Comparison of ENCODE assay signal across 41 mouse cellular contexts in genomic region chr14:48660593-48660992, GRCm38 (mm10). TPM values are rescaled to one million over a fixed set of nuclear protein-coding genes. Genes with fewer than 3 reads are reported as not detected.
DNase-seq lines count a peak whose midpoint lies in the region; ATAC-seq and TF ChIP-seq lines count a peak whose summit lies in the region.
"Had no signal": no experiment of that assay in that cellular context is flagged by ENCODE, and none has a peak within 500 bp of the region (broad histone marks: within the 10 kb centered on the region; RNA-seq: fewer than 3 reads in every experiment).

No protein-coding gene starts in this region.

- 61% methylated on average over 4 of the region's 4 CpGs for whole genome bisulfite sequencing in forebrain, embryonic 10.5 days
- WGBS in forebrain, postnatal 0 days, result 72% methylated on average over 4 of the region's 4 CpGs
- 66% methylated on average over 4 of the region's 4 CpGs for WGBS in hindbrain, postnatal 0 days
- WGBS in hindbrain, embryonic 10.5 days, result 70% methylated on average over 4 of the region's 4 CpGs
- WGBS in midbrain, embryonic 13.5 days, result 28% methylated on average over 4 of the region's 4 CpGs

- H3K27me3 ChIP-seq in forebrain, embryonic 10.5 days (ENCODE audit: poor library complexity, severe bottlenecking), result peaks cover 94% of the 10 kb centered on the region
- peaks cover 75% of the 10 kb centered on the region for H3K27me3 ChIP-seq in forebrain, postnatal 0 days (ENCODE audit: insufficient read depth, low read length)
- peaks cover 76% of the 10 kb centered on the region for H3K27me3 ChIP-seq in hindbrain, postnatal 0 days (ENCODE audit: insufficient read depth, low read length)
- H3K27me3 ChIP-seq in hindbrain, embryonic 10.5 days (ENCODE audit: insufficient read depth, poor library complexity, severe bottlenecking), result peaks cover 100% of the 10 kb centered on the region
- peaks cover 45% of the 10 kb centered on the region for H3K27me3 ChIP-seq in midbrain, embryonic 13.5 days
- H3K27me3 ChIP-seq: CH12.LX had no signal

- H3K27ac ChIP-seq in forebrain, embryonic 10.5 days, result peak overlapping the region; percentile 95
- H3K27ac ChIP-seq in forebrain, postnatal 0 days (ENCODE audit: low read depth, low read length), result no peak overlapping the region
- H3K27ac ChIP-seq in hindbrain, postnatal 0 days, result no peak overlapping the region
- H3K27ac ChIP-seq in hindbrain, embryonic 10.5 days, result no peak overlapping the region
- H3K27ac ChIP-seq in midbrain, embryonic 13.5 days, result peak overlapping the region; percentile 49; the same call in 1 of the 2 replicates
- H3K27ac ChIP-seq: embryonic facial prominence, embryonic 15.5 days; hindbrain, embryonic 15.5 days; layer of hippocampus, adult 2 months; liver, embryonic 14.5 days; neural tube, embryonic 12.5 days; stomach, postnatal 0 days had no signal

- peaks cover 53% of the 10 kb centered on the region for H3K36me3 ChIP-seq in forebrain, embryonic 10.5 days (replicated peaks)
- no peaks in the 10 kb centered on the region for H3K36me3 ChIP-seq in forebrain, postnatal 0 days (ENCODE audit: insufficient read depth)
- H3K36me3 ChIP-seq in hindbrain, postnatal 0 days (ENCODE audit: insufficient read depth, low read length), result no peaks in the 10 kb centered on the region
- no peaks in the 10 kb centered on the region for H3K36me3 ChIP-seq in hindbrain, embryonic 10.5 days
- peaks cover 6% of the 10 kb centered on the region; the same call in 1 of the 2 replicates for H3K36me3 ChIP-seq in midbrain, embryonic 13.5 days
- H3K36me3 ChIP-seq: embryonic facial prominence, embryonic 15.5 days; hindbrain, embryonic 15.5 days; neural tube, embryonic 12.5 days had no signal

- H3K9ac ChIP-seq in forebrain, postnatal 0 days, result no peak overlapping the region
- H3K9ac ChIP-seq in hindbrain, postnatal 0 days (replicated peaks; ENCODE audit: low read length), result no peak overlapping the region
- peak overlapping the region; percentile 97 for H3K9ac ChIP-seq in midbrain, embryonic 13.5 days (replicated peaks)
- H3K9ac ChIP-seq: embryonic facial prominence, embryonic 15.5 days; hindbrain, embryonic 15.5 days; liver, embryonic 14.5 days; neural tube, embryonic 12.5 days had no signal

- intact Hi-C loops in left cerebral cortex, postnatal 14 days (cut with DNase I), result loop anchor here (10.0 kb wide), 1 partner anchor 324 kb away; no protein-coding TSS in a partner anchor

- H3K9me3 ChIP-seq in forebrain, embryonic 10.5 days, result no peaks in the 10 kb centered on the region
- no peaks in the 10 kb centered on the region for H3K9me3 ChIP-seq in forebrain, postnatal 0 days (ENCODE audit: low read length)
- H3K9me3 ChIP-seq in hindbrain, postnatal 0 days (ENCODE audit: low read length), result no peaks in the 10 kb centered on the region
- H3K9me3 ChIP-seq in hindbrain, embryonic 10.5 days, result no peaks in the 10 kb centered on the region
- no peaks in the 10 kb centered on the region for H3K9me3 ChIP-seq in midbrain, embryonic 13.5 days
- H3K9me3 ChIP-seq: embryonic facial prominence, embryonic 15.5 days; hindbrain, embryonic 15.5 days; neural tube, embryonic 12.5 days had no signal

- H3K4me2 ChIP-seq in forebrain, postnatal 0 days (ENCODE audit: low read depth), result no peak overlapping the region
- 0 out of 2 replicates have a peak overlapping the region, but pooled peaks have one; percentile 40 for H3K4me2 ChIP-seq in hindbrain, postnatal 0 days (ENCODE audit: low read depth, low read length)
- peak overlapping the region; percentile 74 for H3K4me2 ChIP-seq in midbrain, embryonic 13.5 days (replicated peaks)
- H3K4me2 ChIP-seq: embryonic facial prominence, embryonic 15.5 days; heart, embryonic 11.5 days; hindbrain, embryonic 15.5 days; neural tube, embryonic 12.5 days had no signal

- ATAC-seq in forebrain, postnatal 0 days, result no peak
- no peak for ATAC-seq in hindbrain, postnatal 0 days
- ATAC-seq in midbrain, embryonic 13.5 days, result no peak
- ATAC-seq: Patski had no signal

- TF ChIP-seq CTCF in forebrain, postnatal 0 days (IDR thresholded peaks at IDR 0.05; ENCODE audit: low read depth), result no peak
- TF ChIP-seq CTCF in hindbrain, postnatal 0 days (IDR thresholded peaks at IDR 0.05; ENCODE audit: low read depth), result no peak

- H3K4me3 ChIP-seq in forebrain, embryonic 10.5 days, result peak overlapping the region; percentile 69
- H3K4me3 ChIP-seq in forebrain, postnatal 0 days (ENCODE audit: low read depth, low read length), result no peak overlapping the region
- no peak overlapping the region for H3K4me3 ChIP-seq in hindbrain, postnatal 0 days (ENCODE audit: low read length)
- H3K4me3 ChIP-seq in hindbrain, embryonic 10.5 days, result no peak overlapping the region
- H3K4me3 ChIP-seq in midbrain, embryonic 13.5 days (replicated peaks), result peak overlapping the region; percentile 69
- H3K4me3 ChIP-seq: embryonic facial prominence, embryonic 15.5 days; hindbrain, embryonic 15.5 days; layer of hippocampus, adult 2 months; myocyte; neural tube, embryonic 12.5 days had no signal

- DNase-seq in forebrain, embryonic 10.5 days (ENCODE audit: extremely low spot score, low spot score), result no peak
- DNase-seq in forebrain, postnatal 0 days, result no peak
- DNase-seq in hindbrain, postnatal 0 days (ENCODE audit: low spot score), result no peak
- DNase-seq in hindbrain, embryonic 10.5 days (ENCODE audit: low spot score), result no peak
- DNase-seq in testis, postnatal 14 days (ENCODE audit: low spot score), result no peak
- no peak for DNase-seq in left cerebral cortex, postnatal 14 days (ENCODE audit: low spot score in 2 of 2)
- no peak for DNase-seq in cerebellum, adult 11-12 months
- DNase-seq: adrenal gland, postnatal 10 days; cerebellum, adult 18-20 months; gastrocnemius, postnatal 25 days; heart, adult 11 months; heart, postnatal 36 days; kidney, adult 18-20 months; kidney, postnatal 36 days; liver; lung, adult 2 months; lung, postnatal 14 days; right cerebral cortex, adult 18-20 months; right cerebral cortex, postnatal 4 days; thymus, adult 2 months; thymus, postnatal 36 days had no signal

- peaks cover 93% of the 10 kb centered on the region for H3K4me1 ChIP-seq in forebrain, embryonic 10.5 days
- H3K4me1 ChIP-seq in forebrain, postnatal 0 days (ENCODE audit: insufficient read depth), result no peaks in the 10 kb centered on the region
- H3K4me1 ChIP-seq in hindbrain, postnatal 0 days (ENCODE audit: insufficient read depth, low read length), result no peaks in the 10 kb centered on the region
- peaks cover 18% of the 10 kb centered on the region for H3K4me1 ChIP-seq in hindbrain, embryonic 10.5 days (replicated peaks)
- peaks cover 66% of the 10 kb centered on the region for H3K4me1 ChIP-seq in midbrain, embryonic 13.5 days (replicated peaks)
- H3K4me1 ChIP-seq: neural tube, embryonic 12.5 days had no signal

RNA-seq across cellular contexts. Expression of gene Otx2, which starts 13.0 kb away (rescaled TPM):
- polyA plus RNA-seq in forebrain, embryonic 10.5 days (2016; fragmentation: Nextera tagmentation; extraction: Ambion mirVana), result 59.1 and 68.9 TPM in 2 replicates
- total RNA-seq in forebrain, postnatal 0 days (2014; rRNA removed), result 11.6 and 15.0 TPM in 2 replicates
- polyA plus RNA-seq in forebrain, postnatal 0 days (2015; fragmentation: Nextera tagmentation; extraction: Ambion mirVana), result 7.2 and 12.9 TPM in 2 replicates
- 27.6 and 48.4 TPM in 2 replicates for total RNA-seq in hindbrain, postnatal 0 days (2014; rRNA removed)
- polyA plus RNA-seq in hindbrain, postnatal 0 days (2015; fragmentation: Nextera tagmentation; extraction: Ambion mirVana), result 31.1 and 33.2 TPM in 2 replicates
- 15.4 and 19.3 TPM in 2 replicates for polyA plus RNA-seq in hindbrain, embryonic 10.5 days (2016; fragmentation: Nextera tagmentation; extraction: Ambion mirVana)
- 133 and 155 TPM in 2 replicates for polyA plus RNA-seq in midbrain, embryonic 13.5 days (2015; fragmentation: Nextera tagmentation; extraction: Ambion mirVana)
- 1 to 10 TPM; 1.1 to 1.5 TPM for total RNA-seq in left cerebral cortex, postnatal 14 days (2021)
- total RNA-seq: adrenal gland, postnatal 10 days; CH12.LX; common myeloid progenitor, adult 5-6 weeks; gastrocnemius, adult 18-20 months; gastrocnemius, postnatal 25 days; heart, postnatal 36 days; MEL had no signal
- polyA plus RNA-seq: C2C12; heart, embryonic 16.5 days; intestine, embryonic 14.5 days; kidney, embryonic 16.5 days; limb, embryonic 11.5 days; lung, adult 2 months; myocyte; neural tube, embryonic 12.5 days; Patski; spleen, adult 2 months; stomach, postnatal 0 days; thymus, adult 2 months had no signal

Comparison
In these comparisons a context has a peak if more than half of its experiments do, and no peak if none do; other contexts are left out.
1. H3K27ac ChIP-seq: peak in forebrain, embryonic 10.5 days (single experiment) and midbrain, embryonic 13.5 days (single experiment); none in forebrain, postnatal 0 days (single experiment), hindbrain, postnatal 0 days (single experiment) and hindbrain, embryonic 10.5 days (single experiment).
2. H3K4me3 ChIP-seq: peak in forebrain, embryonic 10.5 days (single experiment) and midbrain, embryonic 13.5 days (single experiment); none in forebrain, postnatal 0 days (single experiment), hindbrain, postnatal 0 days (single experiment) and hindbrain, embryonic 10.5 days (single experiment).